Mouse (Mus musculus) colon, adult 2 months (tissue): ENCODE results near the gene Ltn1. TPM values are rescaled to one million over a fixed set of nuclear protein-coding genes. Genes with fewer than 3 reads are reported as not detected.

Source experiments
- polyA plus RNA-seq: library from polyadenylated mRNA; depleted of rRNA; stranded (reverse); fragments of >200 nt; gene quantifications from 2 replicates; pipeline ENCODE4 v1.2.3, GENCODE M21; 2012; rRNA removed

The Ltn1 gene
- polyA plus RNA-seq = 2.5 and 2.9 TPM in 2 replicates

GRCm38 (mm10) chr16:87432033-87432814, at the start of gene Ltn1:
Ltn1 (minus strand) TSS chr16:87432612.

GRCm38 (mm10) chr16:87454419-87455179, 22.2 kb upstream of the Ltn1 start, which contains the start of gene Usp16:
Usp16 (plus strand) TSS chr16:87454703.

GRCm38 (mm10) chr16:87440184-87440686, 7.8 kb upstream of the Ltn1 start, which contains the start of gene Rwdd2b:
Rwdd2b (minus strand) TSS chr16:87440573.

GRCm38 (mm10) chr16:87354075-87354583, 78.3 kb downstream of the Ltn1 start, which contains the start of gene N6amt1:
N6amt1 (plus strand) TSS chr16:87354185.

Other genes with a start within 250 kb of the Ltn1 start
- gene N6amt1, start 78.4 kb downstream of the Ltn1 start, polyA plus RNA-seq = 4.9 and 6.7 TPM in 2 replicates
- 5.1 and 7.0 TPM in 2 replicates for gene Rwdd2b, start 8.0 kb upstream of the Ltn1 start, polyA plus RNA-seq
- gene Usp16, start 22.1 kb upstream of the Ltn1 start, polyA plus RNA-seq = 10.1 and 15.6 TPM in 2 replicates
- gene Cct8, start 63.3 kb upstream of the Ltn1 start, polyA plus RNA-seq = 11.4 and 15.0 TPM in 2 replicates
- 0.19 and 0.74 TPM in 2 replicates for gene Map3k7cl, start 120.7 kb upstream of the Ltn1 start, polyA plus RNA-seq